Mouse (Mus musculus): Measurements from ENCODE around the gene Rnf8.

- TF ChIP-seq TAL1 (conservative IDR thresholded peaks at IDR 0.05; ENCODE audit: low read depth, low read length) (no peak), CTCF (IDR thresholded peaks at IDR 0.05; ENCODE audit: low read depth, low read length) (no peak), GATA1 (IDR thresholded peaks at IDR 0.05; ENCODE audit: borderline replicate concordance, low read length) (no peak)
Observed at GRCm38 (mm10) chr17:29619231-29619630, 4.6 kb downstream of the Rnf8 start.
